Mouse (Mus musculus) urinary bladder, adult 2 months (tissue): ENCODE data around the gene Steap4. TPM values are rescaled to one million over a fixed set of nuclear protein-coding genes. Genes with fewer than 3 reads are reported as not detected.
"Not testable (repeated sequence)": the region's sequence is repeated elsewhere in the genome, so short reads cannot be mapped to it uniquely, and the experiment has no call there.

Experiments
- DNase-seq: peaks from one replicate; pipeline ENCODE4 v3.0.0; 2022; ENCODE audit warnings: low spot score
- polyA plus RNA-seq: library from polyadenylated mRNA; depleted of rRNA; stranded (reverse); fragments of >200 nt; gene quantifications from 2 replicates; pipeline ENCODE4 v1.2.3, GENCODE M21; 2012; rRNA removed

The Steap4 gene
- 9.7 and 13.3 TPM in 2 replicates for polyA plus RNA-seq

DNA sequence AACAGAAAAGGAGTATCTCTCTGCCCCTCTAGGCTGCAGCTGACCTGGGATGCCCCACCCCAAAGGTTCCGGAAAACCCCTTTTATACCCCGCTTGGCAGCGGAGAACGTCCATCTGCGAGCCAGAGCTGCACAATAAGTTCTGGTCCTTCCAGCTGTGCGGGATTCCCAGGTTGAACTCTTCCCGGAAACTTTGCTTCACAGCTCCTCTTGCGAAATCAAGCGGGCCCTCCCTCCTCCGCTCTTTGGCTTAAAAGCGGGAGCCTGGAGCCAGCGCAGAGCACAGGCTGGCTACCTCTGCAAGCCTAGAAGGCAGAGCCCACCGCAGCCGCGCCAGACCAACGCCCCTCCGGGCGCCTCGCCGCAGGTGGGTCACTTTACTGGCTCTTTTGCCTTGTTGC, at the start of gene Steap4:
Gene Steap4, plus strand, starts transcription at position 282 of the 400 bp plus-strand sequence.
- peak; percentile 48 for DNase-seq

- no peak for DNase-seq
These were observed 48.3 kb upstream of the Steap4 start for GRCm38 (mm10) chr5:7911975-7912374.

- DNase-seq: no peak
These were observed 42.6 kb upstream of the Steap4 start for GRCm38 (mm10) chr5:7917501-7918295.

- no peak for DNase-seq
These were observed 42.0 kb upstream of the Steap4 start for GRCm38 (mm10) chr5:7918296-7918579.

DNA sequence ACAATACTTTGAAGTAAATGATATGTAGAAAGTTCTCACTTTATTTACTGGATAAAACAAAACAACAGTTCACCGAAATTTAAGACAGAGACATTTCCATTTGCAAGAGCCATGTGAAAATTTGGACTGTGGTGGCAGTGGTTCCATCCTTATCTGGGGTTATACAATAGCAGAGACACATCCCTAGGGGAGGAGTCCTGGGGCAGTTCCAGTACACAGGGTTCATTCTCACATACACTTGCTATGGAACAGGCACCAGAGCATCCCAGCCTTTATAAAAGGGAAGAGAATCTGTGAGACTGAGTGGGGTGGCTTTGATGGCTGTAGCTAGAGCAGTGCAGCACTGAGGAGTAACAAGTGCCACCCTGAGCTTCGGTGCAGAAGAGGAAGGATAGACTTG, 40.6 kb upstream of the Steap4 start:
- DNase-seq: no peak

GRCm38 (mm10) chr5:7922751-7923150, 37.5 kb upstream of the Steap4 start:
- no peak for DNase-seq

DNA sequence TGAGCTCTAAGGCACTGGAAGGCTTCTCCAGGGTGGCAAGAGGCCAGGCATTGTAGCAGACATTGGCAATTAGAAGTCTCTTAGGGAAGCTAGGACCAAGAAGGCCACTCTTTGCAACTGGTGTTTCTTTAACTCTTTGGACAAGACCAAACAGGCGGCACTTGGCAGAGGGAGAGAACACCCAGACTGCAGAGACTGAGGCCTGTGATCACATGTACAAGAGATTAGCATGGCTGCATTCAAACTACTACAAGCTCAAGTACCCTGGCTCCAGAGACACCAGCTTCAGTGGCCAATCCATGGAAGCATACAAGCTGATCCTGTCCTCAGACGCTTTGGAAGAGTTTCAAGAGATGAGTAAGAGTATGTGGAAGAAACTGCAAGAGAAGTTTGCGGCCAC, 36.6 kb upstream of the Steap4 start:
- no peak for DNase-seq

GRCm38 (mm10) chr5:7932234-7933221, 27.7 kb upstream of the Steap4 start:
- DNase-seq: no peak

DNA sequence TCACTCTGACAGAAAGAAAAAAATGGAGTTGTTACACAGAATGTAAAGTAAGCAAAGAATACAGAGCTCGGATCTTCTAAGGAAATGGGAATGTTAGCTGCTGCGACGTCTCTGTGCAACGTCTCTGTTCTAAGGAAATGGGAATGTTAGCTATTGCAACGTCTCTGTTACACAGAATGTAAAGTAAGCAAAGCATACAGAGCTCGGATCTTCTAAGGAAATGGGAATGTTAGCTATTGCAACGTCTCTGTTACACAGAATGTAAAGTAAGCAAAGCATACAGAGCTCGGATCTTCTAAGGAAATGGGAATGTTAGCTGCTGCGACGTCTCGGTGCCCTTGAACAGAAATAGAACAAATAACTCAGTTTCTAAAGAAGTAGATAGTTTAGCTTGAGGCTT, 26.8 kb upstream of the Steap4 start:
- not testable (repeated sequence) for DNase-seq

DNA sequence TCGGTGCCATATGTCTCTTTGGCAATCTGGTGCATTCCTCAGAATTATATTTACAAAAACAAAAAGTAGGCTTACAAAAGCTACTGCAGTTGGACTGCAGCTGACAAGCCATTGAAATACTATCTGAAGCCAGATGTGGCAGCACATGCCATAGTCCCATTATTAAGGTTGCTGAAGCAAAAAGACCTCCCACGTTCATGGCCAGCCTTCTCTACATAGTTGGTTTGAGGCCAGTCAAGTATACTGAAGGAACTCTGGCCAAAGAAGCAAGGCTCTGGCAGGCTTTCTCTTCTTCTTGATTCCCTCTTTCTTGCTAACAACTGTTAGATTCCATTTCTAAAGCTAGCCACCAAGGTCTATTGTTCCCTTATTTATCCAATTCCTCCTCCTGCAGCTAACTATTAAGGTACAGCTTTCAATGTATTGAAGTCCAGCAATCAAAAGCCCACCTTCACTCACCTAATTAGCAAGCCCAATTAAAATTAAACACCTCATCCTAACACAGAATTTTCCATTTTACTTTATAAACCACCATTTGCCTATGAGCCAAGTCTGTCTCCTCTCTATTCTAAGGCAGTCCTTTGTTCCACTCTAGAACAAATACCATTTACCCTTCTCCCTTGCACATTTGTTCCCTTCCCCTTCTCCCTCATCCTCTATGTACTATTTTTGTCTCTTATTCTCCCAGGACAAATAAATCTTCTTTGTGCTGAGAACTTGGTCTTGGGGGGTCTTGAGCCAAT, 26.2 kb upstream of the Steap4 start:
- DNase-seq: no peak

- no peak for DNase-seq
These were observed 5.4 kb upstream of the Steap4 start for GRCm38 (mm10) chr5:7954838-7955237.

GRCm38 (mm10) chr5:7955371-7955966, 4.8 kb upstream of the Steap4 start:
- DNase-seq: no peak

GRCm38 (mm10) chr5:7958061-7958460, 2.2 kb upstream of the Steap4 start:
- no peak for DNase-seq

DNA sequence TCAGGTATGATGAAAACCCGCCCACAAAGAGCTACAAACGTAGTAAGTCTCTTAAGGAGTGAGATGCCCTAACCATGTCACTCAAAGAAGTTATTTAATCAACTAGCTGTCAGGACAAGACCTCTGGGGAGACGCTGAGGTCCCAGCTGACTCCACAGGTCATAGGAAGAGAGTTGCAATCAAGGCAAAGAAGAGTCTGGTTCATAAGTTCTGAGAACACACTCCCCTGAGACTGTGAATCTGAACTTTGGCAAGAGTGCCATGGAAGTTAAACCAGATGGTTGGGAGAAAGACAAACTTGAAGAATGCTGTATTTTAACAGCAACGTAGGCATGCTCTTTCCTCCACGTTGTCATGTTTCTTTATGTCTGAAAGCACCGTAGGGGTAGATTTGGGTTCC, 971 bp upstream of the Steap4 start:
- DNase-seq: no peak

- no peak for DNase-seq
These were observed 856 bp downstream of the Steap4 start for GRCm38 (mm10) chr5:7961113-7961512.

DNA sequence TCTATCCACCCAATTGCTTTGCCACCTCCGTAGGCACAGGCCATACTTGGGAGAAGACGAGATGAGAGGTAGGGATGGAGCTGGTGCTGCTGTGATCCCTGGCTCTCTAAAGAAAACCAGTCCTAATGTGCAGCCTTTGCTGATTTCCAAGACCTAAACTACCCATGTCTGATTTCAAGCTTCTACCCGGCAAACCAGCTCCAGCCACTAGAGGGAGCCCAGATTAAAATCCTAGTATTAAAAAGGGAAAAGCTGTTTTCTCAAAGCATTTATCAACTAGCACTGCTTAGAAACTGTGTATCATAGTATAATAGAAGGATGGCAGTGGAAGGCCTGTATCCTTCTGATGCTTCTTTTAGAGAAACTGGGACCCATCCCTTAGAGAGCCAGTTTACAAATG, 5.0 kb downstream of the Steap4 start:
- no peak for DNase-seq

DNA sequence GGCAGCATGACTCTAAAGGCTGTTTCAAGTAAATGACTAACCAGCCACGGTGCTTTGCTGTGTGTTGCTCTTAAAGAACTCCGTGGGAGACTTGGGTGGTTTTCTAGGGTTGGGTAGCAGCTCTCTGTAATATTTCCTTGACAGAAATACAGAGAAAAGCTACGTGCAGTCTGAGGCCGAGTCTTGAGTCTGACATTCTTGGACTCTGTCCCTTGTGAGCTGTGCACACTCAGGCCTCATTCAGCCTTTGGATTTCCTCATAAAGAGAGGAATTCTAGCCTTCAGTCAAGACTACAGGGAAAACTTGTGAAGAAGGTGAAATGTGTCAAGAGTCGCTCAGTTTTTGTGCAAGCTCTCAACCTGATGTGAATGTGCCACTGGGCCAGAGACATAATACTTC, 7.9 kb downstream of the Steap4 start:
- no peak for DNase-seq

- DNase-seq: no peak
These were observed 12.0 kb downstream of the Steap4 start for GRCm38 (mm10) chr5:7972266-7972665.

DNA sequence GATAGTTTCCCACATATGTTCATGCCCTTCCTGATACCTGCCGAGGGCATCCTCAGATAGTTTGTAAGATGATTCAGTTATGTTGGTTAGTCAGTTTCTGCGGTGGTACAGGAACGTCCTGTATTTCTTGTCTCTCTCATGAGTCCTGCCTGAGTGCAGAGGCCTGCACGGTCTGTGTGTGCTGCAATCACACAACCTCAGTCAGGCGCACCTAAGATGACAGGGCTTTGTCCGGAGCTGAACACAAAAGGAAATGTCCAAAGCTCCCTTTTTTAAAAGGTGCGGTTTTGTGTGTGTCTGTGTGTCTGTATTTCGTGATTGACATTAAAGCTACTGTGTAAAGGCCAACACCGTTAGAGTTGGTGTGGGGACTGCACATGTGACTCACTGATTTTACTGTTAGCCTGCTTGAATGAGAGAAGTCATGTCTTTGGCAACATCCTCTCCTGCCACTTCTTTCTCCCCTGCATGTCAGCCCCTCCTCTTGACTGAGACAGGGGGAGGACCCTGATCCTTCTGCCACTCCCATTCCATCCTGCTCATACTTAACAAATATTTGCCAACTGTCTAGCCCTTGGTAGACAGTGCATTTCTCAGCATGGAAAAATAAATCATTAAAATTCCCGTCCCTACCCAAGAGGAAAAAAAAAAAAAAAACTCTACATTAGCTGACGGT, 14.4 kb downstream of the Steap4 start:
- DNase-seq: no peak

- no peak for DNase-seq
These were observed 20.3 kb downstream of the Steap4 start for GRCm38 (mm10) chr5:7980586-7980985.

GRCm38 (mm10) chr5:7987962-7988361, 27.7 kb downstream of the Steap4 start:
- DNase-seq: no peak
